Mouse (Mus musculus) ES-E14 (cell line): ENCODE measurements around the gene Zfp668.

ENCODE experiments used
- CHD2 ChIP-seq: IDR thresholded peaks from 2 replicates; pipeline ENCODE4 v1.6.1; 2014; ENCODE audit warnings: mild to moderate bottlenecking, low read depth, low read length, inconsistent platforms
- HCFC1 ChIP-seq: IDR thresholded peaks from 2 replicates; pipeline ENCODE4 v1.6.1; 2012; ENCODE audit warnings: low read length, inconsistent platforms, borderline replicate concordance; ENCODE audit not compliant: insufficient read depth
- ZC3H11A ChIP-seq: IDR thresholded peaks from 2 replicates; pipeline ENCODE4 v1.6.1; 2012; ENCODE audit warnings: low read depth, mild to moderate bottlenecking, inconsistent platforms, low read length, borderline replicate concordance
- ZNF384 ChIP-seq: IDR thresholded peaks from 2 replicates; pipeline ENCODE4 v1.6.1; 2012; ENCODE audit warnings: low read depth, low read length, inconsistent platforms

GRCm38 (mm10) chr7:127815116-127815665 is 61.4 kb downstream of the Zfp668 start:
- TF ChIP-seq ZNF384, result no peak
- TF ChIP-seq ZC3H11A, result no peak
- TF ChIP-seq CHD2, result no peak
- TF ChIP-seq HCFC1, result no peak
